Mouse (Mus musculus): ENCODE measurements around the gene Ugt8a. TPM values are rescaled to one million over a fixed set of nuclear protein-coding genes. Genes with fewer than 3 reads are reported as not detected.

Ugt8a gene
- 4.8 and 5.4 TPM in 2 replicates for total RNA-seq (2014; rRNA removed)
- 1.8 and 2.2 TPM in 2 replicates for polyA plus RNA-seq (2015; fragmentation: Nextera tagmentation; extraction: Ambion mirVana)

DNA sequence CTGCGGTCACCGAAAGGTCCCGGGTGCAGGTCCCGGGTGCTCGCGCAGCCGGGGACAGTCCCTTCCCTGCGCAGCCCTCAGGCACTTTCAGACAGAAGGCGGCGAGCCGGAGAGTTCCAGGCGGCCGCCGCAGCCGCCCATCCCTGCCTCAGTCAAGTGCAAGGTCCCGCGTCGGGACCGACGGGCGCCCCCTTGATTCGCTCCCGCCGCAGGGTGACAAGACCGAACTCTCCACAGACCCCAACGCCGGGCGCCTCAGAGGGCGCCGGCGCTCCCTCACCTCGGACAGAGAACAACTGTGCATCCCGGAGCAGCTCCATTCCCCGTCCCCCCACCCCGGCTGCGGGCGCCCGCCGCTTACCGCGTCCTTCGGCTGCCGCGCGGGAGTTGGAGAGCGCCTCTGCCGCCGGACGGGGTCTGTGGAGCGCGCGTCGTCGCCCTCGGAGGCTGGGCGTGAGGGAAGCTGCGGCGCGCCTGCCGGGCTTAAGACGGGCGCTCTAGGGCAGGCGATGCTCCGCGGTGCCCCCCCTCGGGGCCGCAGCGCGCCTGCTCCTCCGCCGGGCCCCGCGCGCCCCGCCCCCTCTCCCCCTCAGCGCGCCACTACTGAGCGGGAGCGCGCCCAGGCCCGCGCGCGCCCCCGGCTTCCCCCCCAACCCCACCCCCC, at the start of gene Ugt8a:
Gene Ugt8a (minus strand): TSS at position 528 of the 664 bp plus-strand sequence.
- TF ChIP-seq CTCF (IDR thresholded peaks at IDR 0.05; ENCODE audit: low read depth): no peak
- Histone ChIP-seq H3K27me3 (ENCODE audit: insufficient read depth, low read length) (no peaks in the 10 kb centered on the region), H3K4me3 (ENCODE audit: low read depth, low read length) (peak within 1 kb of the TSS; percentile 61), H3K4me1 (ENCODE audit: insufficient read depth) (no peaks in the 10 kb centered on the region), H3K36me3 (ENCODE audit: insufficient read depth) (no peaks in the 10 kb centered on the region), H3K9me3 (ENCODE audit: low read length) (no peaks in the 10 kb centered on the region), H3K4me2 (ENCODE audit: low read depth) (peak within 1 kb of the TSS; percentile 94), H3K27ac (ENCODE audit: low read depth, low read length) (no peak within 1 kb of the TSS), H3K9ac (peak within 1 kb of the TSS; percentile 46)
- DNase-seq (peak; percentile 64), ATAC-seq (peak; percentile 93)
- 3% methylated on average over 53 of the region's 85 CpGs for WGBS

DNA sequence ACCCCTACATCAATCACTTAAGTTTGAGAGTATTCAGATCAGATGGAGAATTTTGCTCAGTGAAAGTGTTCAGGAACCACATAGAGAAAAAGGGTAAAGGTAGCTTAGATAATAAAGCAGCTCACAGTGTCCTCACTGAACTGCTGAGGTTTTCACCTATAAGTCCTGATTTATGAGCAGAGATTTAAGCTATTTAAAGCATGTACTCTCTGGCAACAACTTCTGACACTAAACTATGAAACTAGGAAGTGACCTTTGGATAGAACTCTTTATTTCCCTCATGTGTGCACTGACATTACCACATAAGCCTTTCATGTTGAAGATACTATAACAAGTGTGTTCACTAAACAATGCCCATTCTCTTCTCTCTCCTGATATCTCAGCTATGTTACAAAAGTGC, 48.2 kb upstream of the Ugt8a start:
- no peak overlapping the region for H3K27ac ChIP-seq (ENCODE audit: low read depth, low read length)
- no peak overlapping the region for H3K4me3 ChIP-seq (ENCODE audit: low read depth, low read length)
- no peaks in the 10 kb centered on the region for H3K27me3 ChIP-seq (ENCODE audit: insufficient read depth, low read length)
- no peaks in the 10 kb centered on the region for H3K4me1 ChIP-seq (ENCODE audit: insufficient read depth)
- no peak overlapping the region for H3K9ac ChIP-seq
- no peak for TF ChIP-seq CTCF (IDR thresholded peaks at IDR 0.05; ENCODE audit: low read depth)
- no peak for ATAC-seq
- H3K36me3 ChIP-seq (ENCODE audit: insufficient read depth): no peaks in the 10 kb centered on the region
- no peaks in the 10 kb centered on the region for H3K9me3 ChIP-seq (ENCODE audit: low read length)
- no peak overlapping the region for H3K4me2 ChIP-seq (ENCODE audit: low read depth)
- DNase-seq: no peak

DNA sequence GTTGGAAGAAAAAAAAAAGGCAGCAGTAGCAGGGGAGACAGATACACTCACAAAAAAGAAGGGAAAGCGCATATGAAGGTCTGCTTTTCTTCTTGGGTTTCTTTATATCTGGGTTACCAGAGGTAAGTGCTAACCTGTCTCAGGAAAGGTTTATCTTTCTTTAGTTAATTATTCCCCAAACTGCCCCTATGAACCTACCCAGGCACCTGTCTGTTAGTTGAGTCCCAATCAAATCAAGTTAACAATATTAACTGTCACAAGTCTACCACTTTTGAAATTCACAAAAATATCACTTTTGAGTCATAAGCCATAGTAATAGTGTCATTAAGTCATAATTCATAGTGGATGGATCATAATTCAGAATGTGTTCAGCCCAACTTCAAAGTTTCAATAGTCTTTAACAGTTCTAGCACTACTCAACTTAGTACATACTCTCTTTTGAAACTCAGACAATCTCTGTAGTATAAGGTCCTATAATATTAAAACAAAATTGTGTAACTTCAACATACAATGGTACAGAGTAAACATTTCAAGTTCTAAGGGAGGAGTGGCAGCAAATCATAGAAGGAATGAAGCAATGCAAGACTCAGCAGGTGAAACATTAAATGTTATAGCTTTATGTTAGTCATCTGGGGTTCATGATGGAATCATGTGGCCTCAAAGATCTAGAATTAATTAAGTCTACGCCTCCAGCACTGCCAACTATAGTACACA, 45.4 kb upstream of the Ugt8a start:
- no peak for TF ChIP-seq CTCF (IDR thresholded peaks at IDR 0.05; ENCODE audit: low read depth)
- Histone ChIP-seq H3K9me3 (ENCODE audit: low read length) (no peaks in the 10 kb centered on the region), H3K9ac (no peak overlapping the region), H3K4me1 (ENCODE audit: insufficient read depth) (no peaks in the 10 kb centered on the region), H3K4me3 (ENCODE audit: low read depth, low read length) (no peak overlapping the region), H3K4me2 (ENCODE audit: low read depth) (no peak overlapping the region), H3K27ac (ENCODE audit: low read depth, low read length) (no peak overlapping the region), H3K36me3 (ENCODE audit: insufficient read depth) (no peaks in the 10 kb centered on the region), H3K27me3 (ENCODE audit: insufficient read depth, low read length) (no peaks in the 10 kb centered on the region)
- DNase-seq (no peak), ATAC-seq (no peak)
- WGBS: 87% methylated on average over 2 of the region's 2 CpGs

DNA sequence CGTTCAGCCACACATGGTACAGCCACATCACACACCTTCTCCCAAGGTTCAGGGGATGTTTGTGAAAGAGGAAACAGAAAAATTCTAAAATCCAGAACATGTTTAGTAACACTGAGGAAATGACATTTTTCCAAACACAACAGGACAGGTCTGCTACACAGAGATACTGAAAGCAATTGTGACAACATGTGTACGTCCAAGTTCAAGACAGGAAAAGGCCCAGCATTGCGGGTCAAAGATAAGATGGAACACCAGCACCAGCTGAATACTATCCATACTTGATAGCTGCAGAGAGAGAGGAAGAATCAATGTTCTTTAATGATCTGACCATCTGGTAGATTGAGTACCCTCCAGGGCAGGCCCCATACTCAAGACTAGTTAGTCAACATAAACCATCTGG, 41.1 kb upstream of the Ugt8a start:
- no peak for TF ChIP-seq CTCF (IDR thresholded peaks at IDR 0.05; ENCODE audit: low read depth)
- no peak overlapping the region for H3K27ac ChIP-seq (ENCODE audit: low read depth, low read length)
- no peaks in the 10 kb centered on the region for H3K36me3 ChIP-seq (ENCODE audit: insufficient read depth)
- no peaks in the 10 kb centered on the region for H3K27me3 ChIP-seq (ENCODE audit: insufficient read depth, low read length)
- H3K9me3 ChIP-seq (ENCODE audit: low read length): no peaks in the 10 kb centered on the region
- H3K9ac ChIP-seq: no peak overlapping the region
- ATAC-seq (no peak), DNase-seq (no peak)
- no peak overlapping the region for H3K4me3 ChIP-seq (ENCODE audit: low read depth, low read length)
- 86% methylated on average over 3 of the region's 3 CpGs for WGBS
- no peaks in the 10 kb centered on the region for H3K4me1 ChIP-seq (ENCODE audit: insufficient read depth)
- no peak overlapping the region for H3K4me2 ChIP-seq (ENCODE audit: low read depth)

DNA sequence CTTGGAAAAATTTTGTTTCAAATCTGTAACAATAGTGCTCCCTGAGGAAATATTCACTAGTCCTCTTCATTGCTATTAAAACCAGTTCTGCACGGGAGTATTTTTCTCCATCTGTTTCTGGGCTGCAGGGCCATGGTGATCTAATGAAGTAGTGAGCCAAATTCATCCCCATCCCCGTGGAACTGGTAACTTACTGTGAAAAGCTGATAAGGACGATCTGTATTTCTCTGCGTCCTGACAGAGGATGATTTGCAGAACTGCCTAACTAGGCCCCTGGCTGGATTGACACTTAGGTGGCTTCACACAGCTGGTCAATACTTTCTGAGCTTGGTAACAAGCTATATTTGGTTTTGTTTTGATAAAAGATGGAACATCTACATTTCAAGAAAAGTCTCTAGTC, 37.5 kb upstream of the Ugt8a start:
- no peaks in the 10 kb centered on the region for H3K9me3 ChIP-seq (ENCODE audit: low read length)
- no peak for ATAC-seq
- no peak for DNase-seq

DNA sequence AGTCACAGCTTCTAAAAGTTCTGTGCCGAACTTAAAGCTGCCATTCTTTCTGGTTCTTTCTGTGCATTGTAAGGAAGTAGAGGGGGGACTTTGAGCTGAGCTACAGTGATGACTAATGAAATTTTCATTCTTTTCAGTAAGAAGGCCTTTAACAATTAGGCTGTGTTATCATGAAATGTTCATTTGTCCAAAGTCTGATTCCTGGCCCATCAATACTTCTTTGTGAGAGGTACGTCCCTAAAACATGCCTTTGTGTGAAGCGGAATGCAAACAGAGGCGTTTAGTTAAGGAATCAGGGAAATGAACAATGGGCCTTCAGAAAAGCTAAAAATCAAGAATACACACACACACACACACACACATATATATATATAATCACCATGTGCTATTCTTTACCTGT, 31.0 kb upstream of the Ugt8a start:
- Histone ChIP-seq H3K9ac (no peak overlapping the region), H3K27ac (ENCODE audit: low read depth, low read length) (no peak overlapping the region), H3K27me3 (ENCODE audit: insufficient read depth, low read length) (no peaks in the 10 kb centered on the region), H3K4me3 (ENCODE audit: low read depth, low read length) (no peak overlapping the region), H3K4me2 (ENCODE audit: low read depth) (no peak overlapping the region), H3K4me1 (ENCODE audit: insufficient read depth) (no peaks in the 10 kb centered on the region), H3K9me3 (ENCODE audit: low read length) (no peaks in the 10 kb centered on the region), H3K36me3 (ENCODE audit: insufficient read depth) (no peaks in the 10 kb centered on the region)
- DNase-seq (no peak), ATAC-seq (no peak)
- 42% methylated on average over 4 of the region's 4 CpGs for WGBS
- TF ChIP-seq CTCF (IDR thresholded peaks at IDR 0.05; ENCODE audit: low read depth): no peak

More for the DNA sequence above, 37.5 kb upstream of the Ugt8a start:
- H3K4me2 ChIP-seq (ENCODE audit: low read depth): no peak overlapping the region
- H3K4me1 ChIP-seq (ENCODE audit: insufficient read depth): no peaks in the 10 kb centered on the region
- no peaks in the 10 kb centered on the region for H3K36me3 ChIP-seq (ENCODE audit: insufficient read depth)
- no peak for TF ChIP-seq CTCF (IDR thresholded peaks at IDR 0.05; ENCODE audit: low read depth)
- no peak overlapping the region for H3K4me3 ChIP-seq (ENCODE audit: low read depth, low read length)
- H3K27me3 ChIP-seq (ENCODE audit: insufficient read depth, low read length): no peaks in the 10 kb centered on the region
- WGBS: 73% methylated on average over 4 of the region's 4 CpGs
- H3K27ac ChIP-seq (ENCODE audit: low read depth, low read length): no peak overlapping the region
- no peak overlapping the region for H3K9ac ChIP-seq

DNA sequence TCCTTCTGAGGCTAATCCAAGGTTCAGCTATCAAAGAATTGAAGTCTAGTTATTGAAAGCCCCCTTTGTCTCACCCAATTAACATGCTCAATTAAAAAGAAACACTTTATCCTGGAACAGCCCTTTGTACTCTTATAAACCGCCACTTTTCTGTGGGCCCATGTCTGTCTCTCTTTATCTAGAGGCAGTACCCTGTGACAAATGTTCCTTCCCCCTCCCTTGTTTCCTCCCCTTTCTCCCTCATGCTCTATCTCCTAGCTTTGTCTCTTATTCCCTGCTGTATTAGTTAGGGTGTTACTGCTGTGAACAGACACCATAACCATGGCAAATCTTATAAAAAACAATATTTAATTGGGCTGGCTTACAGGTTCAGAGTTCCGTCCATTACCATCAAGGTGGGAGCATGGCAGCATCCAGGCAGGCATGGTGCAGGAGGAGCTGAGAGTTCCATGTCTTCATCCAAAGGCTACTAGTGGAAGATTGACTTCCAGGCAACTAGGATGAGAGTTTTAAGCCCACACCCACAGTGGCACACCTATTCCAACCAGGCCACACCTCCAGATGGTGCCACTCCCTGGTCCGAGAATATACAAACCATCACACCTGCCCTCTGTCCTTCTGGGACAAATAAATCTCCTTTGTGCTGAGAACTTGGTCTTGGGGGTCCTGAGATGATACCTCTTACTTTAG, 17.9 kb upstream of the Ugt8a start:
- DNase-seq: no peak
- TF ChIP-seq CTCF (IDR thresholded peaks at IDR 0.05; ENCODE audit: low read depth): no peak
- Histone ChIP-seq H3K4me2 (ENCODE audit: low read depth) (no peak overlapping the region), H3K27ac (ENCODE audit: low read depth, low read length) (no peak overlapping the region), H3K9ac (no peak overlapping the region), H3K4me3 (ENCODE audit: low read depth, low read length) (no peak overlapping the region), H3K27me3 (ENCODE audit: insufficient read depth, low read length) (no peaks in the 10 kb centered on the region), H3K9me3 (ENCODE audit: low read length) (no peaks in the 10 kb centered on the region), H3K36me3 (ENCODE audit: insufficient read depth) (no peaks in the 10 kb centered on the region), H3K4me1 (ENCODE audit: insufficient read depth) (no peaks in the 10 kb centered on the region)
- WGBS: 55% methylated on average over 3 of the region's 3 CpGs
- ATAC-seq: no peak

All from forebrain, postnatal 0 days (tissue).